Mouse (Mus musculus) T-helper 17 cell (primary cell): Measurements from ENCODE around the gene Isg20.

ENCODE experiments used
- in situ Hi-C, 2 experiments: fragments of 300-600 bp; cut with MboI, MseI; formaldehyde crosslinking; loops; 1 replicate in 1 of 2; 2 replicates in 1 of 2; pipeline ENCODE4 v1.15.1; 2025; ENCODE audit warnings: high pct_unique_total_duplicates in 2 of 2

Gene Isg20

GRCm38 (mm10) chr7:78912974-78913474 is at the start of gene Isg20:
Isg20 (plus strand) TSS chr7:78913424.
- in situ Hi-C loops = no loop called here

DNA sequence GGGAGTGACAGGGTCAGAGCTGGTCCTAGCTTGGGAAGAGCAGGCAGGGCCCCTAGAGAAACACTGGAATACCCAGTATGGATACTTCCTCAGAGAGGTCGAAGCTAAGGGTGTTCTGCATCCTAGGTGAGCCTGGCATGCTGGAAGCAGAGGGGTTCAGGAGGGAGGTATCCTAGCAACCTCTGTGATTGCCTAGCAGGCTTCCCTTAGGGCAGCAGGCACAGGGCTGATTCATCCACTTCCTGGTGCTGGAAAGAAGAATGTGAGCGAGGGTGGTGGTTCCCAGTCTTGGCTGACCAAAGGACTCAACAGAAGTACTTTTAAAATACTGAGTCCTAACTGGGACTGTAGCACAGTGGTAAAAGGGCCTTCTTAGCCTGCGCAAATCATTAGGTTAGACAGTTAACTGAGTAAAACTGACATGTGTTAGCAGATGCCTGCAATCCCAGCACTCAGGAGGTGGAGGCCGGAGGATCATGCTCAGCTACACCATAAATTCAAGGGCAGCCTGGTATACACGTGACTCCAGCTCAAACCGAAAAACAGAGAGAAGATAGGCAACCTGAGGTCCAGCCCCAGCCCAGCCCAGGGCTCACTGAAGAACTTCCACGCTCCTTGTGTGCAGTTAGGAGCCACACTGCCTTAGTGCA is 49.3 kb upstream of the Isg20 start:
- in situ Hi-C loops = loop anchor here in 1 of 2 experiments (10.0 kb wide), 1 partner anchor 1541 kb away; the partner anchor contains the start of gene Furin

- in situ Hi-C loops = loop anchor here in 1 of 2 experiments (10.0 kb wide), 1 partner anchor 1540 kb away; the partner anchor contains the start of gene Furin
Measured at GRCm38 (mm10) chr7:78864446-78864802, 48.8 kb upstream of the Isg20 start.

DNA sequence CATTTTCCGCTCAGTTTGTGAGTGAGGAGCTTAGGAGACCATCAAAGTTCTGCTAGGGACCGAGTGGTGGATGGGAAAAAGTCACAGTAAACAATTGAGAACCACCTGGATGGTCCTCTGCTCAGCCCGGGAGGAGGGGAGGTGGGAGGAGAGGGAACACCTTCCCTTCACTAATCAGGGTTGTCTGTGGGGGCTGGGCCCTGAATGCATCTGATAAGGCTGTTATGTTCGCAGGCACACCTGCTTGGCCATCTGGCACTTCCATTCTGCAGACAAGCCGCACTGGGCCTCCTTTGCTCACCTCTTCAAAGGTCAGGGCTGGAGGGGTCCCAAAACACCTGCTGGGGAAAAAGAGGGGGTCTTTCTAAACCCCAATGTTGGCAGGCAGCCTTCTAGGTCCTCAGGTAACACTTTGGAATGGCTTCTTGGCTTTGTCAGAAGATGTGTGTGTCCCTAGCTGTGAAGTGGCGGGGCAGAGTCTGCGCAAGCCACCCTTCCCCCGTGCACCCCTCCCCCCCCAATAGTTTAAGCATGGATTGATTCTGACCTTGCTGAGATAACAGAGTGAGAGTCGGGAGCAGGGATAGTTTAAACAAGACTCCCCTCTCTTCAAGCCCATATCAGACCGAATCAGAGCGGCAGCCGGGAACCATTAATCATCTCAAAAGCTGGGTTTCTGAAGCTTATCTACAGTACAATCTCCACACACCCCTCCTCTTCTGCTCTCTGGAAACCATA is 47.8 kb upstream of the Isg20 start:
- in situ Hi-C loops = loop anchor here in 1 of 2 experiments (10.0 kb wide), 1 partner anchor 1539 kb away; the partner anchor contains the start of gene Furin

DNA sequence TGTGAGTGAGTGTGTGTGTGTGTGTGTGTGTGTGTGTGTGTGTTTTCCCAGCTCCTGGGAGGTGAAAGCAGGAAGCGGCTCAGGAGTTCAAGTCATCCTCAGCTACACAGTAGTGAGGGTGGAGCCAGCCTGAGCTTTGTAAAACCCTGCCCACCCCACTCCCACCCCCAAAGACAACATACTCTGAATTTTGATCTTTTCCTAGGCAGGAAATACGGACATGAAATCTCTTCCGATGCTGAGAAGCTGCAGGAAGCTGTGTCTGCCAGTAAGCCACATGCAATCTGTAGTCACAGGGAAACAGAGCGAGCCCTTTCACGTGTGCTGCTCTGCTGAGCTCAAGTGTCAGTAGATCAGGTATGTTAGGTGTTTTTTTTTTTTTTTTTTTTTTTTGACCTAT is 44.5 kb upstream of the Isg20 start:
- in situ Hi-C loops = loop anchor here in 1 of 2 experiments (10.0 kb wide), 1 partner anchor 1536 kb away; the partner anchor contains the start of gene Furin

GRCm38 (mm10) chr7:78872366-78872765 is 40.9 kb upstream of the Isg20 start:
- in situ Hi-C loops = no loop called here

DNA sequence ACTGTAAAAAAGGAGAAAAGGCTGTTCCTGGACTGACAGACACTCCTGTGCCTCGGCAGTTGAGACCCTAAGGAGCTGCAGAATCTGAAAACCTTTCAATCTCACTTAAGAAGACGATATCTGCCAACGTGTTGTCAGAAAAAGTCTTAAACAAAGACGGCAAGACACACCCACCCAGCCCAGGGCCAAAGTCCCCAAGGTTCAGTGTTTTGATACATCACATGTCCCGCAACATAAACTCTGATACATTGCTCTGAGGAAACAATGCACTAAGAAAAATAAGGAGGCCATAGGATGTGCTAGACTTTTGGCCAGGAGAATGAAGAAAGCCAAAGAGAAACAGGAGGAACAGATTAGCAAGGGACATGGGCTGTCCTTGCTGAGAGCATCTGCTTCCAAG is 40.4 kb upstream of the Isg20 start:
- in situ Hi-C loops = no loop called here

GRCm38 (mm10) chr7:78881607-78882468 is 31.4 kb upstream of the Isg20 start:
- in situ Hi-C loops = loop anchor here (10.0 to 25.0 kb wide), 2 partner anchors 295 to 307 kb away; no protein-coding TSS in a partner anchor

DNA sequence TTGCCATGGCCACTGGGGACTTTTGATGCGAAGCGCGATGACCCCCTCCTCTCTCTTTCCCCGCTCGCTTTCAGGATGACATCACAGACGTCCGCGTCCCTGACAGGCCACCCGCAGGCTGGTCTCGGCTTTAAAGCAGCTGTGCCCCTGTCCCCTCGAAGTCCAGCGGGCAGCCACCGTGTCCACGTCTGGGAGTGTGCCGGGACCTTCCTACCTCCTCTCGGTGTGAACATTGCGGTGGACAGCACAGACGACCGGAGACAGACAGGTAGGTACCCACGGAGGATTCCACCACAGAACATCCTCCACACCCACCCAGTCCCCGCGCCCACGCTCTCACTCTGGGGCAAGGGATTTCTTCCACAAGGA is 30.8 kb upstream of the Isg20 start:
- in situ Hi-C loops = loop anchor here (10.0 to 25.0 kb wide), 2 partner anchors 295 to 308 kb away; no protein-coding TSS in a partner anchor

GRCm38 (mm10) chr7:78883016-78883725 is 30.1 kb upstream of the Isg20 start:
- in situ Hi-C loops = loop anchor here (10.0 to 25.0 kb wide), 2 partner anchors 296 to 308 kb away; no protein-coding TSS in a partner anchor

DNA sequence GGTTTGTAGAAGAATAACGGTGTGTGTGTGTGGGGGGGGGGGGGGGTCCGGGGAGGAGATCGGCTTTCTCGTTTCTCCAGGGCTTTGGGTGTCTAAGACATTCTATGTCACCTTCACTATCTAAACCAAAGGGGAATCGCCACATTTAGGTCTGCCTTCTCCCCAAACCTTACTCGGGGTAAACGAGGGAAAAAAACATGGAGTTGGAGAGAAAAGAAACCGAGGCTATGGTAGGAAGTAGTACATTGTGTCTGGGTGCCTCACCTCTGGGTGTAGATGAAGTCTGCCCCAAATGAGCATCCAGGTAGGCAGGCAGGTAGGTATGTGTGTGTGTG is 29.5 kb upstream of the Isg20 start:
- in situ Hi-C loops = loop anchor here (10.0 to 25.0 kb wide), 2 partner anchors 296 to 309 kb away; no protein-coding TSS in a partner anchor

GRCm38 (mm10) chr7:78884139-78884538 is 29.1 kb upstream of the Isg20 start:
- in situ Hi-C loops = loop anchor here (10.0 to 25.0 kb wide), 2 partner anchors 297 to 309 kb away; no protein-coding TSS in a partner anchor

DNA sequence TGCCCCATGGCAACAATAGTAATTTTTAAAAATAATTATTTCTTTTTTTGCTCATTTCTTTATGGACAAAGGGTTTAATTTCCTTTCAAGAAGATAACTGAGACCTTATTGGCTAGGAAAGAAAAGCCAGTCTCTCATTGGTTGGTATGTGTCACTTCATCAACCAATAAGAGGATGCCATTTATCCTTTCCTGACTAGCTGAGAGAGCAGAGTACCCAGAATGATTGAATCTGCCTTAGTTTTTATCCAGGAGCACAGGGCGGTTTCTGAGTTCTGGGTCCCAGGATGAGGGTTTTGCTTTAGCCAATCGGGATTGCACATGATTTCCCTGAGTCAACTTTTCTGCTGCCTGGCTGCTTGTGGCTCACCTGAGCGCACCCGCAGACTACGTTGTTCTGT is 27.8 kb upstream of the Isg20 start:
- in situ Hi-C loops = loop anchor here (5.0 to 25.0 kb wide), 3 partner anchors 38 to 311 kb away; partner anchors contain the start of gene Det1 (in 1 of the 2)

- in situ Hi-C loops = loop anchor here (5.0 to 25.0 kb wide), 3 partner anchors 39 to 312 kb away; partner anchors contain the start of gene Det1 (in 1 of the 2)
Measured at GRCm38 (mm10) chr7:78886496-78886895, 26.7 kb upstream of the Isg20 start.

GRCm38 (mm10) chr7:78887431-78887842 is 25.8 kb upstream of the Isg20 start:
- in situ Hi-C loops = loop anchor here (5.0 to 25.0 kb wide), 3 partner anchors 40 to 313 kb away; partner anchors contain the start of gene Det1 (in 1 of the 2)

- in situ Hi-C loops = loop anchor here (5.0 to 25.0 kb wide), 3 partner anchors 98 to 1734 kb away; no protein-coding TSS in a partner anchor
Measured at GRCm38 (mm10) chr7:78890641-78891040, 22.6 kb upstream of the Isg20 start.

GRCm38 (mm10) chr7:78893917-78894316 is 19.3 kb upstream of the Isg20 start:
- in situ Hi-C loops = loop anchor here (5.0 to 25.0 kb wide), 3 partner anchors 102 to 1731 kb away; no protein-coding TSS in a partner anchor

DNA sequence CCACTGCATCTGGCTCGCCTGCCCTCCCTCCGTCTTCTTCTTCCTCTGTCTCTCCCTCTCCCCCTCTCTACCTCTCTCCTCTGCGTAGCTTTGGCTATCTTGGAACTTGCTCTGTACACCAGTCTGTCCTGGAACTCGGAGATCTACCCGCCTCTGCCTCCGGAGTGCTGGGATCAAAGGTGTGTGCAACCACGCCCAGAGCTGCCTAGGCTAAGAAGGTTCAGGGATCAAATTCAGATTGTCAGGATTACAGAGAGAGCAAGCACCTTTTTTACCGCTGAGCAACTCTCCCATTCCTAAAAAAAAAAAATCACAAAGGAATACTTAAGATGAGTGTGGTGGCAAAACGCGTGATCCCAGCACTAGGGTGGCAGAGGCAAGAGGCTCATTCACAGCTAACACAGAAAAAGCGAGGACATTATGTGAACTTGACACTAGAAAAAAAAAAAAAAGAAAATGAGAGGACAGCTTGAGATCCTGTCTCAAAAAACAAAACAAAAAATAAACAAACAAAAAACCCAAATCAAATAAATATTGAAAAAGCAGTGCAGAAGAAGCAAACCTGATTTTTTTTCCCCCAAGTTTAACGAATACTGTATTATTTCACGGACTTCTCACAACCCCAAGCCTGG is 18.1 kb upstream of the Isg20 start:
- in situ Hi-C loops = loop anchor here (10.0 to 25.0 kb wide), 2 partner anchors 308 to 1730 kb away; no protein-coding TSS in a partner anchor

GRCm38 (mm10) chr7:78895653-78896333 is 17.4 kb upstream of the Isg20 start, which contains the start of gene Aen:
Aen (plus strand) TSS chr7:78895854.
- in situ Hi-C loops = loop anchor here (10.0 to 25.0 kb wide), 2 partner anchors 308 to 1729 kb away; no protein-coding TSS in a partner anchor
